Mouse (Mus musculus) intestine, postnatal 0 days (tissue): Measurements from ENCODE around the gene Efemp2. TPM values are rescaled to one million over a fixed set of nuclear protein-coding genes. Genes with fewer than 3 reads are reported as not detected.
"Not testable (repeated sequence)": the region's sequence is repeated elsewhere in the genome, so short reads cannot be mapped to it uniquely, and the experiment has no call there.

ENCODE experiments used
- ATAC-seq: fragments of 200-750 bp; cut with Nextera tagmentation; 2 replicates; pipeline ENCODE4 v1.8.0; 2017; ENCODE audit warnings: mild to moderate bottlenecking, moderate TSS enrichment, moderate library complexity
- H3K27ac ChIP-seq: fragments of 300-500 bp; sonication (generic); 2 replicates; pipeline ENCODE4 v1.5.1; 2014; ENCODE audit warnings: mild to moderate bottlenecking, low read depth, low read length, moderate library complexity
- H3K27me3 ChIP-seq: fragments of 300-500 bp; sonication (generic); replicated peaks from 2 replicates; pipeline ENCODE4 v1.6.1; 2014; ENCODE audit warnings: low read length, mixed read lengths; ENCODE audit not compliant: control insufficient read depth, insufficient read depth
- H3K36me3 ChIP-seq: fragments of 300-500 bp; sonication (generic); 2 replicates; pipeline ENCODE4 v1.6.1; 2014; ENCODE audit warnings: mild to moderate bottlenecking, moderate library complexity; ENCODE audit not compliant: control insufficient read depth, insufficient read depth
- H3K4me1 ChIP-seq: fragments of 300-500 bp; sonication (generic); replicated peaks from 2 replicates; pipeline ENCODE4 v1.6.1; 2014; ENCODE audit warnings: antibody characterized with exemption, low read length, mixed read lengths; ENCODE audit not compliant: control insufficient read depth, insufficient read depth
- H3K4me2 ChIP-seq: fragments of 300-500 bp; sonication (generic); replicated peaks from 2 replicates; pipeline ENCODE4 v1.6.1; 2014; ENCODE audit warnings: low read depth, mild to moderate bottlenecking, moderate library complexity
- H3K4me3 ChIP-seq: fragments of 300-500 bp; sonication (generic); 2 replicates; pipeline ENCODE4 v1.5.1; 2014; ENCODE audit warnings: low read depth, low read length
- H3K9ac ChIP-seq: fragments of 300-500 bp; sonication (generic); 2 replicates; pipeline ENCODE4 v1.6.1; 2014; ENCODE audit warnings: mild to moderate bottlenecking, low read depth, low read length
- H3K9me3 ChIP-seq: fragments of 300-500 bp; sonication (generic); 2 replicates; pipeline ENCODE4 v1.6.1; 2016; ENCODE audit warnings: mixed run types; ENCODE audit not compliant: control insufficient read depth
- CTCF ChIP-seq: sonication (generic); IDR thresholded peaks from 2 replicates; pipeline ENCODE4 v1.5.1; 2016; ENCODE audit warnings: low read depth, mild to moderate bottlenecking, control low read depth, antibody characterized with exemption, moderate library complexity
- WGBS: fragments of 180-500 bp; shearing (Covaris S2); extraction: QIAGEN DNeasy Blood & Tissue Kit; methylation state at CpG from one replicate; pipeline ENCODE4 v1.1.7; 2014; 5-methylcytosine and 5-hydroxymethylcytosine counted together
- polyA plus RNA-seq: library from polyadenylated mRNA; unstranded; fragments of >200 nt; fragmentation: Nextera tagmentation; extraction: Ambion mirVana; gene quantifications from 2 replicates; pipeline ENCODE4 v1.2.1, GENCODE M21; 2015

The Efemp2 gene
- polyA plus RNA-seq, 1 experiment from 2014 or later: 40.7 TPM

- Histone ChIP-seq H3K4me1 (no peaks in the 10 kb centered on the region), H3K9ac (no peak overlapping the region), H3K36me3 (peaks cover 43% of the 10 kb centered on the region), H3K27ac (no peak overlapping the region), H3K27me3 (no peaks in the 10 kb centered on the region), H3K4me2 (no peak overlapping the region), H3K9me3 (no peaks in the 10 kb centered on the region), H3K4me3 (no peak overlapping the region)
- no peak for TF ChIP-seq CTCF
- ATAC-seq: no peak
- 79% methylated on average over 4 of the region's 4 CpGs for WGBS
These were observed 13.0 kb downstream of the Efemp2 start for GRCm38 (mm10) chr19:5486771-5487170.

GRCm38 (mm10) chr19:5487768-5488550 lies 14.2 kb downstream of the Efemp2 start, which contains the start of gene Mus81:
Mus81 (minus strand) TSS chr19:5488402.
- Histone ChIP-seq H3K36me3 (peaks cover 41% of the 10 kb centered on the region), H3K9ac (peak within 1 kb of the TSS; percentile 26; the same call in 1 of the 2 replicates), H3K4me3 (peak within 1 kb of the TSS; percentile 44), H3K4me2 (peak within 1 kb of the TSS; percentile 80), H3K27ac (peak within 1 kb of the TSS; percentile 89), H3K4me1 (0 out of 2 replicates have a peak, but pooled peaks cover 2% of the 10 kb centered on the region), H3K27me3 (no peaks in the 10 kb centered on the region), H3K9me3 (no peaks in the 10 kb centered on the region)
- ATAC-seq: peak; percentile 53
- WGBS: under 1% methylated on average over 39 of the region's 39 CpGs
- peak; percentile 96 for TF ChIP-seq CTCF

GRCm38 (mm10) chr19:5488878-5489571 lies 15.3 kb downstream of the Efemp2 start:
- under 1% methylated on average over 26 of the region's 26 CpGs for WGBS
- H3K9me3 ChIP-seq: no peaks in the 10 kb centered on the region
- peak overlapping the region; percentile 89 for H3K27ac ChIP-seq
- H3K27me3 ChIP-seq: no peaks in the 10 kb centered on the region
- peak overlapping the region; percentile 80 for H3K4me2 ChIP-seq
- peak overlapping the region; percentile 44 for H3K4me3 ChIP-seq
- peak; percentile 69 for ATAC-seq
- peak; percentile 43 for TF ChIP-seq CTCF
- peaks cover 39% of the 10 kb centered on the region for H3K36me3 ChIP-seq
- 0 out of 2 replicates have a peak, but pooled peaks cover 2% of the 10 kb centered on the region for H3K4me1 ChIP-seq
- no peak overlapping the region for H3K9ac ChIP-seq

- H3K36me3 ChIP-seq: peaks cover 39% of the 10 kb centered on the region
- H3K27ac ChIP-seq: peak overlapping the region; percentile 89; the same call in 1 of the 2 replicates
- H3K4me2 ChIP-seq: peak overlapping the region; percentile 80
- H3K4me3 ChIP-seq: peak overlapping the region; percentile 93
- H3K9me3 ChIP-seq, H3K9ac ChIP-seq, H3K27me3 ChIP-seq, H3K4me1 ChIP-seq, ATAC-seq: not testable (repeated sequence)
- 39% methylated on average over 10 of the region's 10 CpGs for WGBS
These were observed 16.0 kb downstream of the Efemp2 start for GRCm38 (mm10) chr19:5489721-5490120.

- Histone ChIP-seq H3K36me3 (peaks cover 36% of the 10 kb centered on the region), H3K4me3 (peak within 1 kb of the TSS; percentile 93), H3K9ac (peak within 1 kb of the TSS; percentile 87), H3K27me3 (no peaks in the 10 kb centered on the region), H3K9me3 (no peaks in the 10 kb centered on the region), H3K27ac (peak within 1 kb of the TSS; percentile 97), H3K4me2 (peak within 1 kb of the TSS; percentile 80), H3K4me1 (0 out of 2 replicates have a peak, but pooled peaks cover 2% of the 10 kb centered on the region)
- under 1% methylated on average over 62 of the region's 62 CpGs for WGBS
- peak; percentile 51 for ATAC-seq
- TF ChIP-seq CTCF: peak; percentile 43
These were observed 16.7 kb downstream of the Efemp2 start, which contains the start of gene Cfl1 for GRCm38 (mm10) chr19:5490313-5490897. Cfl1 (plus strand) TSS chr19:5490455.
